Mouse (Mus musculus): ENCODE measurements around the gene Exoc7.

DNA sequence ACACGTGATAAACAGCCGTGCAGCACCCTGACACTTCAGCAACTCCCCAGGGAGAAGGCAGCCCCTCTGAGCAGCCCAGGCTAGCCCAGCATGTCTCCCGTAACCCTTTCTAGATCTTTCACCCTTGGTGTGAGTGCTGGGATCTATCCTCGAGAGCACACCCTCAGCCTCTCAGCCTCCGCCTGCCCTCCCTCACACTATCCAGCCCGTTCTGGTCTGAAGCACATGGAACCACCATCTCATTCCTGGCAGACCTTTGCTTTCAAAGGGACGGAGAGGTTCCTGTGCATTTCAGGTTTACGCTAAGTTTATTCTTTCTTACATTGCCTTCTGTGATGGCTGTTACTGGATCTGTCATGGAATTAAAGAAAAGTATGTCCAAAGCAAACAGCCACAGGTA, 62.5 kb downstream of the Exoc7 start:
- TF ChIP-seq CTCF (IDR thresholded peaks at IDR 0.05; ENCODE audit: insufficient read depth, low read depth, low read length) (no peak), POLR2A (IDR thresholded peaks at IDR 0.05; ENCODE audit: insufficient read depth, low read depth, low read length) (no peak)

Data from olfactory bulb, adult 2 months (tissue).